Mouse (Mus musculus) E14TG2a.4 (cell line): ENCODE results near the gene Dap.

Experiments
- CTCF ChIP-seq: conservative IDR thresholded peaks from 2 replicates; pipeline ENCODE4 v1.5.1; 2014; ENCODE audit warnings: low read length
- NANOG ChIP-seq: IDR thresholded peaks from 2 replicates; pipeline ENCODE4 v1.6.1; 2014; ENCODE audit warnings: borderline replicate concordance, low read length, mixed read lengths
- POU5F1 ChIP-seq: IDR thresholded peaks from 2 replicates; pipeline ENCODE4 v1.6.1; 2014; ENCODE audit warnings: low read length, borderline replicate concordance

- no peak for TF ChIP-seq CTCF
- no peak for TF ChIP-seq POU5F1
- no peak for TF ChIP-seq NANOG
These were observed 94.2 kb downstream of the Dap start for GRCm38 (mm10) chr15:31318158-31318955.
